Comparison of ENCODE assay signal across 7 mouse cellular contexts in the genomic region with DNA sequence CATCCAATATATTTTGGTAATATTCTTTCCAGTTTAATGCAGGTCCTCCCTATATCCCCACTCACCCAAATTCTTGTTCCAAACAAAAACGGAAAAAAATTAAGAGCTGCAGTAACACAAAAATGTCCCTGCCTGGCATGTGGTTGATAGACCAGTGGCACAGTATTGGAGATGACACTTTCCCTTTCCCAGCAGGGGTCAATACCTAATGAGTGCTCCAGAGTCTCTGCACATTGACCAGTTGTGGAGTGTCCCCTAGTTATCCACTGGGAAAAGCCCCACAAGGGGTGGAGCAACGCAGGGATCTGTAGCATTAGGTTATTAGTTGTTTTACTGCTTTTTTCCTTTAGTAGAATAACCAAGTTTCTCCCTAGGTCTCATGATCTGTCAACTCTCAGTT. TPM values are rescaled to one million over a fixed set of nuclear protein-coding genes. Genes with fewer than 3 reads are reported as not detected.
A peak's percentile ranks its signal among the peaks of the same experiment; 100 is the strongest.
DNase-seq lines count a peak whose midpoint lies in the region; ATAC-seq and TF ChIP-seq lines count a peak whose summit lies in the region.

No protein-coding gene starts in this region.

- peaks cover 16% of the 10 kb centered on the region; the same call in 1 of the 2 replicates for H3K36me3 ChIP-seq in lung, postnatal 0 days (ENCODE audit: insufficient read depth, low read length)
- peaks cover 22% of the 10 kb centered on the region for H3K36me3 ChIP-seq in forebrain, postnatal 0 days (ENCODE audit: insufficient read depth)
- peaks cover 42% of the 10 kb centered on the region for H3K36me3 ChIP-seq in liver, embryonic 13.5 days
- peaks cover 8% of the 10 kb centered on the region; the same call in 1 of the 2 replicates for H3K36me3 ChIP-seq in stomach, postnatal 0 days (ENCODE audit: control insufficient read depth, insufficient read depth, low read length)

- H3K27ac ChIP-seq in lung, postnatal 0 days (ENCODE audit: low read length) = no peak overlapping the region
- H3K27ac ChIP-seq in forebrain, postnatal 0 days (ENCODE audit: low read depth, low read length) = no peak overlapping the region
- H3K27ac ChIP-seq in liver, embryonic 13.5 days = no peak overlapping the region
- no peak overlapping the region for H3K27ac ChIP-seq in stomach, postnatal 0 days (replicated peaks)

- ATAC-seq in lung, postnatal 0 days = no peak
- peak; percentile 46; the same call in 1 of the 2 replicates for ATAC-seq in forebrain, postnatal 0 days
- ATAC-seq in liver, embryonic 13.5 days (ENCODE audit: low read depth) = peak; percentile 64
- ATAC-seq in stomach, postnatal 0 days (ENCODE audit: low FRiP score, low TSS enrichment) = no peak

- 29% methylated on average over 2 of the region's 2 CpGs for WGBS in lung, postnatal 0 days
- 41% methylated on average over 2 of the region's 2 CpGs for WGBS in forebrain, postnatal 0 days
- 29% methylated on average over 2 of the region's 2 CpGs for whole genome bisulfite sequencing in liver, embryonic 13.5 days (ENCODE audit: insufficient replicate concordance)
- 37% methylated on average over 2 of the region's 2 CpGs for WGBS in stomach, postnatal 0 days

- peak overlapping the region; percentile 65 for H3K4me2 ChIP-seq in lung, postnatal 0 days (replicated peaks; ENCODE audit: low read depth, low read length)
- H3K4me2 ChIP-seq in forebrain, postnatal 0 days (ENCODE audit: low read depth) = peak overlapping the region; percentile 47
- H3K4me2 ChIP-seq in liver, embryonic 13.5 days = peak overlapping the region; percentile 79
- H3K4me2 ChIP-seq in stomach, postnatal 0 days (replicated peaks; ENCODE audit: low read depth) = peak overlapping the region; percentile 61

- TF ChIP-seq CTCF in lung, postnatal 0 days (IDR thresholded peaks at IDR 0.05) = no peak
- no peak for TF ChIP-seq CTCF in forebrain, postnatal 0 days (IDR thresholded peaks at IDR 0.05; ENCODE audit: low read depth)
- no peak for TF ChIP-seq CTCF in stomach, postnatal 0 days (IDR thresholded peaks at IDR 0.05; ENCODE audit: low read depth)

- no peaks in the 10 kb centered on the region for H3K9me3 ChIP-seq in lung, postnatal 0 days (ENCODE audit: low read length)
- H3K9me3 ChIP-seq in forebrain, postnatal 0 days (ENCODE audit: low read length) = no peaks in the 10 kb centered on the region
- no peaks in the 10 kb centered on the region for H3K9me3 ChIP-seq in liver, embryonic 13.5 days (replicated peaks)
- no peaks in the 10 kb centered on the region for H3K9me3 ChIP-seq in stomach, postnatal 0 days (ENCODE audit: control insufficient read depth, low read length)

- TF ChIP-seq EP300 in lung, postnatal 0 days (IDR thresholded peaks at IDR 0.05) = no peak
- TF ChIP-seq EP300 in stomach, postnatal 0 days (optimal IDR thresholded peaks at IDR 0.05) = no peak

- peak overlapping the region; percentile 45 for H3K4me3 ChIP-seq in lung, postnatal 0 days (ENCODE audit: low read depth, low read length)
- peak overlapping the region; percentile 18 for H3K4me3 ChIP-seq in forebrain, postnatal 0 days (ENCODE audit: low read depth, low read length)
- peak overlapping the region; percentile 66 for H3K4me3 ChIP-seq in liver, embryonic 13.5 days (replicated peaks)
- peak overlapping the region; percentile 46 for H3K4me3 ChIP-seq in stomach, postnatal 0 days (ENCODE audit: low read depth, low read length)

- DNase-seq in lung, postnatal 0 days (ENCODE audit: low spot score) = no peak
- DNase-seq in lung, postnatal 36 days = no peak
- DNase-seq in forebrain, postnatal 0 days = no peak
- no peak for DNase-seq in liver, embryonic 13.5 days
- DNase-seq in stomach, postnatal 0 days (ENCODE audit: low spot score) = no peak
- DNase-seq in layer of hippocampus, adult 9-10 months (ENCODE audit: low spot score) = no peak
- DNase-seq in adrenal gland, postnatal 10 days = no peak

- H3K9ac ChIP-seq in lung, postnatal 0 days (replicated peaks; ENCODE audit: low read depth) = no peak overlapping the region
- H3K9ac ChIP-seq in forebrain, postnatal 0 days = peak overlapping the region; percentile 31; the same call in 1 of the 2 replicates
- H3K9ac ChIP-seq in liver, embryonic 13.5 days = peak overlapping the region; percentile 72; the same call in 1 of the 2 replicates
- H3K9ac ChIP-seq in stomach, postnatal 0 days (ENCODE audit: low read length) = peak overlapping the region; percentile 41

- H3K27me3 ChIP-seq in lung, postnatal 0 days (replicated peaks; ENCODE audit: insufficient read depth, low read length) = no peaks in the 10 kb centered on the region
- no peaks in the 10 kb centered on the region for H3K27me3 ChIP-seq in forebrain, postnatal 0 days (ENCODE audit: insufficient read depth, low read length)
- H3K27me3 ChIP-seq in liver, embryonic 13.5 days = no peaks in the 10 kb centered on the region
- no peaks in the 10 kb centered on the region for H3K27me3 ChIP-seq in stomach, postnatal 0 days (ENCODE audit: control insufficient read depth, insufficient read depth, low read length)

- no peaks in the 10 kb centered on the region for H3K4me1 ChIP-seq in lung, postnatal 0 days (ENCODE audit: insufficient read depth, low read depth, low read length)
- H3K4me1 ChIP-seq in forebrain, postnatal 0 days (ENCODE audit: insufficient read depth) = no peaks in the 10 kb centered on the region
- peaks cover 14% of the 10 kb centered on the region for H3K4me1 ChIP-seq in liver, embryonic 13.5 days (replicated peaks)
- H3K4me1 ChIP-seq in stomach, postnatal 0 days (replicated peaks; ENCODE audit: control insufficient read depth, insufficient read depth) = no peaks in the 10 kb centered on the region

RNA-seq across cellular contexts. Expression of gene Abce1, which starts 30.6 kb away (rescaled TPM):
- 26.5 and 31.1 TPM in 2 replicates for polyA plus RNA-seq in lung, postnatal 0 days (2015; fragmentation: Nextera tagmentation; extraction: Ambion mirVana)
- 112 and 117 TPM in 2 replicates for total RNA-seq in forebrain, postnatal 0 days (2014; rRNA removed)
- 62.4 and 69.3 TPM in 2 replicates for polyA plus RNA-seq in forebrain, postnatal 0 days (2015; fragmentation: Nextera tagmentation; extraction: Ambion mirVana)
- polyA plus RNA-seq in liver, embryonic 13.5 days (2015; fragmentation: Nextera tagmentation; extraction: Ambion mirVana) = 84.7 and 118 TPM in 2 replicates
- polyA plus RNA-seq in stomach, postnatal 0 days (2015; fragmentation: Nextera tagmentation; extraction: Ambion mirVana) = 39.0 and 39.1 TPM in 2 replicates
- total RNA-seq in adrenal gland, postnatal 10 days (2021) = 10 to 100 TPM; 67.2 to 69.3 TPM

RNA-seq across cellular contexts. Expression of gene Anapc10, which starts 30.7 kb away (rescaled TPM):
- polyA plus RNA-seq in lung, postnatal 0 days (2015; fragmentation: Nextera tagmentation; extraction: Ambion mirVana) = 29.4 and 33.7 TPM in 2 replicates
- total RNA-seq in forebrain, postnatal 0 days (2014; rRNA removed) = 9.6 and 11.2 TPM in 2 replicates
- polyA plus RNA-seq in forebrain, postnatal 0 days (2015; fragmentation: Nextera tagmentation; extraction: Ambion mirVana) = 38.6 and 46.7 TPM in 2 replicates
- polyA plus RNA-seq in liver, embryonic 13.5 days (2015; fragmentation: Nextera tagmentation; extraction: Ambion mirVana) = 19.5 and 21.7 TPM in 2 replicates
- 30.6 and 31.5 TPM in 2 replicates for polyA plus RNA-seq in stomach, postnatal 0 days (2015; fragmentation: Nextera tagmentation; extraction: Ambion mirVana)
- total RNA-seq in adrenal gland, postnatal 10 days (2021) = 10 to 100 TPM; 11.6 to 14.6 TPM

RNA-seq across cellular contexts. Expression of gene Otud4, which starts 41.5 kb away (rescaled TPM):
- 8.0 and 8.7 TPM in 2 replicates for polyA plus RNA-seq in lung, postnatal 0 days (2015; fragmentation: Nextera tagmentation; extraction: Ambion mirVana)
- 30.4 and 37.6 TPM in 2 replicates for total RNA-seq in forebrain, postnatal 0 days (2014; rRNA removed)
- 4.5 and 6.3 TPM in 2 replicates for polyA plus RNA-seq in forebrain, postnatal 0 days (2015; fragmentation: Nextera tagmentation; extraction: Ambion mirVana)
- 6.6 and 8.5 TPM in 2 replicates for polyA plus RNA-seq in liver, embryonic 13.5 days (2015; fragmentation: Nextera tagmentation; extraction: Ambion mirVana)
- 5.4 and 5.6 TPM in 2 replicates for polyA plus RNA-seq in stomach, postnatal 0 days (2015; fragmentation: Nextera tagmentation; extraction: Ambion mirVana)
- total RNA-seq in adrenal gland, postnatal 10 days (2021) = 10 to 100 TPM; 40.1 to 44.6 TPM

Comparison
In these comparisons a context has a peak if more than half of its experiments do, and no peak if none do; other contexts are left out.
1. ATAC-seq: peak in forebrain, postnatal 0 days (single experiment) and liver, embryonic 13.5 days (single experiment); none in lung, postnatal 0 days (single experiment) and stomach, postnatal 0 days (single experiment).
2. Peak in every context shown above with its lines, with median percentiles within 50 percentile points of each other: H3K4me2 ChIP-seq and H3K4me3 ChIP-seq.